Mouse (Mus musculus) WW6 (cell line): ENCODE results near the gene Itga5.

Experiments used
- DNase-seq: peaks from one replicate; pipeline ENCODE4 v3.0.0-alpha.2; 2013; ENCODE audit warnings: low read depth, low spot score

Gene Itga5

GRCm38 (mm10) chr15:103313495-103314095 is 53.0 kb downstream of the Itga5 start:
- DNase-seq = no peak

GRCm38 (mm10) chr15:103310365-103310910 is 56.1 kb downstream of the Itga5 start, which contains the start of gene Gpr84:
Gene Gpr84 (minus strand): TSS chr15:103310612.
- DNase-seq = no peak

- DNase-seq = no peak
Measured at GRCm38 (mm10) chr15:103308876-103309580, 57.5 kb downstream of the Itga5 start.

GRCm38 (mm10) chr15:103308056-103308875 is 58.3 kb downstream of the Itga5 start:
- no peak for DNase-seq

GRCm38 (mm10) chr15:103307125-103307524 is 59.4 kb downstream of the Itga5 start:
- peak; percentile 73 for DNase-seq

- no peak for DNase-seq
Measured at GRCm38 (mm10) chr15:103305792-103306645, 60.5 kb downstream of the Itga5 start.

GRCm38 (mm10) chr15:103305070-103305678 is 61.4 kb downstream of the Itga5 start:
- peak; percentile 91 for DNase-seq

GRCm38 (mm10) chr15:103304616-103304969 is 62.0 kb downstream of the Itga5 start:
- no peak for DNase-seq

GRCm38 (mm10) chr15:103303916-103304615 is 62.5 kb downstream of the Itga5 start:
- no peak for DNase-seq

GRCm38 (mm10) chr15:103302341-103303021 is 64.1 kb downstream of the Itga5 start:
- DNase-seq = no peak

GRCm38 (mm10) chr15:103301547-103302340 is 64.8 kb downstream of the Itga5 start:
- DNase-seq = no peak

GRCm38 (mm10) chr15:103301046-103301445 is 65.5 kb downstream of the Itga5 start:
- DNase-seq = no peak

- no peak for DNase-seq
Measured at GRCm38 (mm10) chr15:103300560-103300959, 66.0 kb downstream of the Itga5 start.

- no peak for DNase-seq
Measured at GRCm38 (mm10) chr15:103300067-103300471, 66.5 kb downstream of the Itga5 start.

GRCm38 (mm10) chr15:103299644-103300043 is 66.9 kb downstream of the Itga5 start:
- DNase-seq = no peak

GRCm38 (mm10) chr15:103298861-103299616 is 67.5 kb downstream of the Itga5 start:
- DNase-seq = no peak

- DNase-seq = no peak
Measured at GRCm38 (mm10) chr15:103298026-103298425, 68.5 kb downstream of the Itga5 start.

GRCm38 (mm10) chr15:103297313-103297712 is 69.2 kb downstream of the Itga5 start:
- no peak for DNase-seq
